Mouse (Mus musculus) spleen, postnatal 36 days (tissue): Measurements from ENCODE around the gene Pdlim5.
"Not testable (repeated sequence)": the region's sequence is repeated elsewhere in the genome, so short reads cannot be mapped to it uniquely, and the experiment has no call there.

ENCODE experiments used
- DNase-seq, 2 experiments: peaks; one replicate each; pipeline ENCODE4 v3.0.0; 2022; ENCODE audit warnings: low spot score in 2 of 2, mixed read lengths in 1 of 2

The Pdlim5 gene

GRCm38 (mm10) chr3:142395520-142396193 is at the start of gene Pdlim5:
Pdlim5 (minus strand) TSS chr3:142395696.
- DNase-seq = peak; percentile 93

- DNase-seq = no peak
Observed at GRCm38 (mm10) chr3:142443710-142444043, 48.2 kb upstream of the Pdlim5 start.

- peak; percentile 72 to 75 for DNase-seq
Observed at GRCm38 (mm10) chr3:142443006-142443709, 47.7 kb upstream of the Pdlim5 start.

GRCm38 (mm10) chr3:142442161-142442560 is 46.7 kb upstream of the Pdlim5 start:
- DNase-seq = no peak

GRCm38 (mm10) chr3:142441142-142441541 is 45.6 kb upstream of the Pdlim5 start:
- DNase-seq = no peak

- no peak for DNase-seq
Observed at GRCm38 (mm10) chr3:142440191-142440590, 44.7 kb upstream of the Pdlim5 start.

GRCm38 (mm10) chr3:142439591-142440093 is 44.1 kb upstream of the Pdlim5 start:
- DNase-seq = no peak

- not testable (repeated sequence) for DNase-seq
Observed at GRCm38 (mm10) chr3:142438630-142439029, 43.1 kb upstream of the Pdlim5 start.

- no peak for DNase-seq
Observed at GRCm38 (mm10) chr3:142436824-142437223, 41.3 kb upstream of the Pdlim5 start.

GRCm38 (mm10) chr3:142436212-142436611 is 40.7 kb upstream of the Pdlim5 start:
- DNase-seq = no peak

- no peak for DNase-seq
Observed at GRCm38 (mm10) chr3:142434786-142435168, 39.3 kb upstream of the Pdlim5 start.

GRCm38 (mm10) chr3:142434127-142434785 is 38.8 kb upstream of the Pdlim5 start:
- no peak for DNase-seq

- no peak for DNase-seq
Observed at GRCm38 (mm10) chr3:142431481-142431880, 36.0 kb upstream of the Pdlim5 start.

- DNase-seq = no peak
Observed at GRCm38 (mm10) chr3:142430048-142430447, 34.6 kb upstream of the Pdlim5 start.

- no peak for DNase-seq
Observed at GRCm38 (mm10) chr3:142426806-142427205, 31.3 kb upstream of the Pdlim5 start.

GRCm38 (mm10) chr3:142424134-142424533 is 28.6 kb upstream of the Pdlim5 start:
- DNase-seq = no peak

GRCm38 (mm10) chr3:142423501-142423917 is 28.0 kb upstream of the Pdlim5 start:
- no peak for DNase-seq

GRCm38 (mm10) chr3:142422229-142422628 is 26.7 kb upstream of the Pdlim5 start:
- no peak for DNase-seq

GRCm38 (mm10) chr3:142421470-142421869 is 26.0 kb upstream of the Pdlim5 start:
- DNase-seq = no peak

GRCm38 (mm10) chr3:142417996-142418395 is 22.5 kb upstream of the Pdlim5 start:
- no peak for DNase-seq

GRCm38 (mm10) chr3:142413345-142413885 is 17.9 kb upstream of the Pdlim5 start:
- DNase-seq = no peak

GRCm38 (mm10) chr3:142410930-142411329 is 15.4 kb upstream of the Pdlim5 start:
- DNase-seq = no peak
